Mouse (Mus musculus): ENCODE data around the gene Lmf1. TPM values are rescaled to one million over a fixed set of nuclear protein-coding genes. Genes with fewer than 3 reads are reported as not detected.

Lmf1 gene
- polyA plus RNA-seq, 1 experiment from 2014 or later, result 31.4 TPM

DNA sequence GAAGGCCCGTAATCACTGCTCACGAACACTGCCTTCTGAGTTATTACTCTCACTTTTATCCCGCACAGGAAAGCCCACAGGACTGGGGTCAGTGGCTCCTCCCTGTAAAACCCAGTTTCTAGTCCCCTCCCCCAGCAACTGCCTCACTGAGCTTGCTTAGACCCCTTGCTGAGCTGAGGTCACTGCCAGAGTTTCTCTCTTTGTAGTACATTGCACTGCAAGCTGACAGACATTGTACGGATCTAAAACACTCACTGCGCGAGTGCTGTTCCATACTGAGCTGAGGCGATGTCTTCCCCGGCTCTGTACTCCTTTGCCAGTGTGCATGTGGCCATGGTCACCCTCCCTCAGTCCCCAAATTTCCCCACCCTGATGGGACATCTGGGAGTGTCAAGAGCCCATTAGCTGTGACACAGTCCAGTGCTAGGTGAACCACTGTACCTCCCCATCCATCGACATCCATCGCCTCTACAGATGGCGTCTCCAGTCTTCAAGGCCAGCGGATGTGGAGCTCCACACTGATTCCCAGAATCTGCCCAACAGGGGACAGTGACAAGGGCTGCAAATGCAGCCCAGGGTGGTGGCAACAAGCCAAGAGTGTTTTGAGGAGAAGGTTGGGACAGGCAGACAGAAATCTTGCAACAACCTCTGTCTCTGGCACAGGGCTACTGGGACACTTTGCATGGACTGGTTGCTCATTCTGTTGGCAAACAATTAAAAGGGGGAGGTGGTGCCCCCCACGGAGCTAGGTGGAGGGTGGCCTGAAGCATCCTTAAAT is 64.8 kb downstream of the Lmf1 start:
- Histone ChIP-seq H3K9ac (no peak overlapping the region), H3K27ac (replicated peaks) (no peak overlapping the region), H3K4me1 (peaks cover 21% of the 10 kb centered on the region), H3K27me3 (no peaks in the 10 kb centered on the region), H3K9me3 (replicated peaks) (no peaks in the 10 kb centered on the region), H3K36me3 (peaks cover 8% of the 10 kb centered on the region; the same call in 1 of the 2 replicates), H3K4me2 (replicated peaks) (no peak overlapping the region), H3K4me3 (replicated peaks) (no peak overlapping the region)
- ATAC-seq (ENCODE audit: insufficient number of reproducible peaks, low FRiP score, low TSS enrichment, low read depth), result no peak
- 68% methylated on average over 13 of the region's 13 CpGs for WGBS

DNA sequence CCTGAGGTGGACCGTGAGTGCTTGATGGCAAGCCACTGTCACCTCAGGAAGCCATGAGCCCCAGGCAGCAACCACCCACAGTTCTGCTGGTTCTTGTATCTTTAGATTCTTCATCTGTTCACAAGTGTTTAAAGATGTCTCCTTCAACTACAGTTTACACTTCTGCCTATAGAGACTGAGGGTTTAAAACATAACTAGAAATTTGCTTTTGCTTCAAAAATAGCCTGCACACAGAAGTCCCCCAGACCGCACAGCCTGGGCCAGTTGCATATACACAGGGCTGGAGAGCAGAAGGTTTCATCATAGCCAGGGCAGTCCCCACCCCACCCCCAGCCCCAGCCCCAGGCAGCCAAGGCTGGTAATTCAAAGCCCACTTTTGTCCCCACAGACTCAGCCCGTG is 65.9 kb downstream of the Lmf1 start:
- no peak overlapping the region for H3K9ac ChIP-seq
- H3K4me1 ChIP-seq, result peaks cover 21% of the 10 kb centered on the region
- no peaks in the 10 kb centered on the region for H3K27me3 ChIP-seq
- H3K36me3 ChIP-seq, result peaks cover 8% of the 10 kb centered on the region; the same call in 1 of the 2 replicates
- no peaks in the 10 kb centered on the region for H3K9me3 ChIP-seq (replicated peaks)
- no peak overlapping the region for H3K4me2 ChIP-seq (replicated peaks)
- ATAC-seq (ENCODE audit: insufficient number of reproducible peaks, low FRiP score, low TSS enrichment, low read depth), result no peak
- H3K27ac ChIP-seq (replicated peaks), result 0 out of 2 replicates have a peak overlapping the region, but pooled peaks have one; percentile 1
- 91% methylated on average over 3 of the region's 3 CpGs for WGBS
- no peak overlapping the region for H3K4me3 ChIP-seq (replicated peaks)

DNA sequence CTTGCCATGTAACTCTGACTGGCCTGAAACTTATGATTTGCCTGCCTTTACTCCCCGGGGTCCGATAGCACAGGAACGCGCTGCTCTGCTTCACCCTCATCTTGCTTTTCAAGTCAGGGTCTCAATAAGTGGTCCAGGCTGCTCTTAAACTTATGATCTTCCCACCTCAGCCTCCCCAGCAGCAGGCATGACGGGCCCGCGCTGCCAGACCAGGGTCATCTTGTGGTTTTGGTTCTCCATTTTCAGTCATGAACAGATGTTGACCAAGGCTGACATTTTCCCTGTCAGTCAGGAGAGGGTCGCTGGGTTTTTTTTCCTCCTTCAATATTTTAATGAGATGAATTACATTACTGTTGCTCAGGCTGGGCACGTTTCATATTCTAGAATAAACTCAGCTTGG is 66.8 kb downstream of the Lmf1 start:
- 64% methylated on average over 9 of the region's 9 CpGs for WGBS
- Histone ChIP-seq H3K27me3 (no peaks in the 10 kb centered on the region), H3K9me3 (replicated peaks) (no peaks in the 10 kb centered on the region), H3K4me3 (replicated peaks) (no peak overlapping the region), H3K9ac (no peak overlapping the region), H3K36me3 (peaks cover 8% of the 10 kb centered on the region; the same call in 1 of the 2 replicates), H3K4me1 (peaks cover 21% of the 10 kb centered on the region), H3K4me2 (replicated peaks) (no peak overlapping the region), H3K27ac (replicated peaks) (no peak overlapping the region)
- ATAC-seq (ENCODE audit: insufficient number of reproducible peaks, low FRiP score, low TSS enrichment, low read depth), result no peak

DNA sequence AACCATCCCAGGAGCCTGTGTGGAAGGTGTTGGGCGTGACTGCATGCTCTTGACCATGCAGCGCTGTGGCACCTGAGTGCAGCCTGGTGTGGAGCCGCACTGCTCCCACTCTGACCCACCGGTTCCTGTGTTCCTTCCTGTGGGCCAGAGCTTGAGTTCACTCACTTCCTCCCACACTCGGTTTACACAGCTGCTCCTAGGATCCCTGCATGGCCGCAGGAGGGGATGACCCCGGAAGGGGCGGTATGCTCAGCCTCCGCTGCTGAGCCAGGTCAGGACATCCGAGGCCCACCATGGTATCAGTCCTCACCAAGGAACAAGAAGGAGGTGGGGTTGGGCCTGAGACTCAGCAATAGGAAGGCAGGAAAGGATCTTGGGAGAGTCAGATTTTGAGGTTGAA is 69.0 kb downstream of the Lmf1 start:
- no peak for ATAC-seq (ENCODE audit: insufficient number of reproducible peaks, low FRiP score, low TSS enrichment, low read depth)
- no peak overlapping the region for H3K27ac ChIP-seq (replicated peaks)
- no peaks in the 10 kb centered on the region for H3K27me3 ChIP-seq
- H3K4me3 ChIP-seq (replicated peaks), result no peak overlapping the region
- no peaks in the 10 kb centered on the region for H3K9me3 ChIP-seq (replicated peaks)
- no peak overlapping the region for H3K9ac ChIP-seq
- peaks cover 8% of the 10 kb centered on the region; the same call in 1 of the 2 replicates for H3K36me3 ChIP-seq
- H3K4me2 ChIP-seq (replicated peaks), result no peak overlapping the region
- 79% methylated on average over 10 of the region's 10 CpGs for WGBS
- H3K4me1 ChIP-seq, result peaks cover 14% of the 10 kb centered on the region

DNA sequence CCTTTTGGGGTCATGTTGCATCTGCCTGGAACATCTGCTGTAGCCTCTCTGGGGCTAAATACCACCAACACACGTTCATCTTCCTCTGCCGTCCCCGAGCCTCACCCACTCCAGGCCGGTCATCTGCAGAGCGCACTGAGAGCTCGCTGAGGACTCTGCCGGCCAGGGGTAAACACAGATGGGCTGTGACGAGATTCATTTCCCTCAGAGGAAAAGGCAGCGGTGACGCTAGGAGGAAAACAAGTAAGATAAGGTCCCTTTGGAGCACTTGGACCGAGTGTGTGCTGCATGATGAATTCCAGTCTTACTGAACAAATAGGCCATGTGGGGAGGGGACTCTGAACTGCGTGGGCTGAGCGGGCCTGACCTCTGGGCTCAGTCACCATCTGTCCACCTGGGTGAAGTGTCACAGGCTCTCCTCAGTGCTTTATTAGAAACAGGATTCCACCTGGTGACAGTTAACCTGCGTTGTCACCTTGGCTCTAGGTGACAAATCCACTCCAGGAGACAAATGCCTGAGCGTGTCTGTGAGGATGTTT is 69.9 kb downstream of the Lmf1 start:
- H3K4me1 ChIP-seq, result peaks cover 12% of the 10 kb centered on the region
- H3K27me3 ChIP-seq, result no peaks in the 10 kb centered on the region
- H3K9me3 ChIP-seq (replicated peaks), result no peaks in the 10 kb centered on the region
- no peak overlapping the region for H3K9ac ChIP-seq
- no peak for ATAC-seq (ENCODE audit: insufficient number of reproducible peaks, low FRiP score, low TSS enrichment, low read depth)
- peaks cover 8% of the 10 kb centered on the region; the same call in 1 of the 2 replicates for H3K36me3 ChIP-seq
- H3K4me3 ChIP-seq (replicated peaks), result no peak overlapping the region
- WGBS, result 52% methylated on average over 15 of the region's 15 CpGs
- H3K4me2 ChIP-seq (replicated peaks), result no peak overlapping the region
- H3K27ac ChIP-seq (replicated peaks), result no peak overlapping the region

DNA sequence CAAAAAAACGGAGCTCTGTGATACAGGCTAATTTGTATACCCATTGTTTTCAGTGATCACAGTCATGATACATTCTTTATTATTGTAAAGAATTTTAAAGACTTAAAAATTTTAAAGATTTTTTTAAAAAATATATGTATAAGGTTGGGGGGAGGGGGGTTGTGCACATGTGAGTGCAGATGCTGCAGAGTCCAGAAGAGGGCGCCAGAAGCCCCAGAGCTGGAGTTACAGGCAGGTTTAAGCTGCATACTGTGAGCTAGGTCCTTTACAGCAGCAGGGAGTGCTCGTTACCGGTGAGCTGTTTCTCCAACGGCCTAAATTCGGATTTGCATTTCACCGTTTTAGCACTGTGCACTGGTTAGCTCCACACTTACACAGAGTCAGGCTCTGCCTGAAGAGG is 71.8 kb downstream of the Lmf1 start:
- peaks cover 8% of the 10 kb centered on the region; the same call in 1 of the 2 replicates for H3K36me3 ChIP-seq
- no peak overlapping the region for H3K4me2 ChIP-seq (replicated peaks)
- H3K9me3 ChIP-seq (replicated peaks), result no peaks in the 10 kb centered on the region
- ATAC-seq (ENCODE audit: insufficient number of reproducible peaks, low FRiP score, low TSS enrichment, low read depth), result no peak
- no peak overlapping the region for H3K4me3 ChIP-seq (replicated peaks)
- H3K27ac ChIP-seq (replicated peaks), result no peak overlapping the region
- H3K9ac ChIP-seq, result no peak overlapping the region
- 0 out of 2 replicates have a peak, but pooled peaks cover 1% of the 10 kb centered on the region for H3K4me1 ChIP-seq
- WGBS, result 89% methylated on average over 7 of the region's 7 CpGs
- H3K27me3 ChIP-seq, result no peaks in the 10 kb centered on the region

DNA sequence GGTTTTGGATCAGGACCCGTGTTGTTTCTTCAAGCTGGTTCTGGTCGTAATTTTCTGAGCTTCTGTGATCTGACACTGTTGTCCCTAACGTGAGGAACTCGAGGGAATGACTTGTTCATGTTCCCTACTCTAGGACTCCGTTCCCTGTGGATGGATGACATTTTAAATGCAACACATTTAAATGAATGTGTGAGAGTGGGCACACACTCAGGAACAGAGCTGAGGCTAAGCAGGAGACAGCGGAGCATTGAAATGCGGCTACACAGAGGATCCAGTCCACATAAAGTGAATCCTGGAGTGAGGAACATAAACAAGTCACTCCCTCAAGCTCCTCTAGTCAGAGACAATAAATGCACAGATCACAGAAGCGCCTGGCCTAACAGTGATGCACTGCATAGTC is 73.4 kb downstream of the Lmf1 start:
- no peak overlapping the region for H3K4me2 ChIP-seq (replicated peaks)
- peaks cover 3% of the 10 kb centered on the region; the same call in 1 of the 2 replicates for H3K36me3 ChIP-seq
- ATAC-seq (ENCODE audit: insufficient number of reproducible peaks, low FRiP score, low TSS enrichment, low read depth), result no peak
- H3K9me3 ChIP-seq (replicated peaks), result no peaks in the 10 kb centered on the region
- 87% methylated on average over 8 of the region's 8 CpGs for WGBS
- no peak overlapping the region for H3K9ac ChIP-seq
- no peak overlapping the region for H3K27ac ChIP-seq (replicated peaks)
- H3K4me1 ChIP-seq, result peaks cover 12% of the 10 kb centered on the region; the same call in 1 of the 2 replicates
- no peaks in the 10 kb centered on the region for H3K27me3 ChIP-seq
- no peak overlapping the region for H3K4me3 ChIP-seq (replicated peaks)

DNA sequence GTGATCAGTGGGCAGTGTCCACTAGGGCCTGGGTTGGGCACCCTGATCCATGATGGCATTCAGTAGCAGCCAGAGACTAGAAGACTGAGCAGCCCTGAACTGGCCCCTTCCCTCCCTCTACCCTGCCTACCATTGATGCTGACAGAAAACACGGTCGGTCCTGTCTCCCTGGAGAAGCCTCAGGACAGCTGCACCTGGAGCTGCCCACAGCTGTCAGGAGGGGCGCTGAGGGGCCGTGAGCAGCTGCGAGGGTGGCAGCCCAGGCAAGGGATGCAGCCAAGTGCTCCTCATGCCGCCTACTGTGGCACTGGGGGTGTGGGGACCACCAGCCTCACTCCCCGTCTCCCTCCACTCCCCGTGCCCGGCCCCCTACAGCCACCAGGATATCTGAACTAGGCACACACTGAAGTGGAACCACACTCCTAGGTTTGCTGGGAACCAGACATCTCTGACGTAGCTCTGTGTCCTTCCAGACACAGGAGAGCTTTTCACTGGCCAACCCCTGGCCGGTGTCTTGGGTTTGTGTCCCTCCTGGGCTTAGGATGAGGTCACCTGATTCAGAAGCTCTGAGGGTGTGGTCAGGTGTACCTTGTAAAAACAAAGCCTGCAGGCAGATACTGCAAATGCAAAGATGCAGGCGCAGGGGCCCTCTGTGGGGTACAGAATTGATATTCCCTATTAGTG is 77.4 kb downstream of the Lmf1 start:
- no peak overlapping the region for H3K4me3 ChIP-seq (replicated peaks)
- no peaks in the 10 kb centered on the region for H3K36me3 ChIP-seq
- WGBS, result 63% methylated on average over 12 of the region's 12 CpGs
- peaks cover 12% of the 10 kb centered on the region; the same call in 1 of the 2 replicates for H3K4me1 ChIP-seq
- H3K4me2 ChIP-seq (replicated peaks), result no peak overlapping the region
- H3K9ac ChIP-seq, result no peak overlapping the region
- ATAC-seq (ENCODE audit: insufficient number of reproducible peaks, low FRiP score, low TSS enrichment, low read depth), result peak; percentile 52
- peak overlapping the region; percentile 18 for H3K27ac ChIP-seq (replicated peaks)
- no peaks in the 10 kb centered on the region for H3K27me3 ChIP-seq
- H3K9me3 ChIP-seq (replicated peaks), result no peaks in the 10 kb centered on the region

DNA sequence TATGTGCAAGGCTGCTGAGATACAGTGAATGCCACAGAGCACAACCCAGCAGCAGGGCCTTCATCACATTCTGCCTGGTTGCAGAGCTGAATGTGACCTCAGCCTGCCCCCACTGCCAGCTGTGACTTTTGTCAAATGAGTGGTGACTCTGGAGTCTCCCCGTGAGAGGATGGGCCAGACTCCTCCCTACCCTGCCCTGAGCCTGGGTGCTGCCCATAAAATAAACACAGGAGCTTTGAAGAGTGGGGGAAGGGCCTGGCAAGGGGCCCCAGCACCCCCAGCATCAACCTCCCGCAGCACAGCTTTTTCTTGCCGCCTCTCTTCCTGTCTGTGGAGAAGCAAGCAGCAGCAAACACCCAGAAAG is 77.9 kb downstream of the Lmf1 start:
- no peaks in the 10 kb centered on the region for H3K27me3 ChIP-seq
- no peak overlapping the region for H3K4me2 ChIP-seq (replicated peaks)
- ATAC-seq (ENCODE audit: insufficient number of reproducible peaks, low FRiP score, low TSS enrichment, low read depth), result peak; percentile 53; the same call in 1 of the 2 replicates
- no peaks in the 10 kb centered on the region for H3K36me3 ChIP-seq
- WGBS, result 26% methylated on average over 3 of the region's 3 CpGs
- H3K4me1 ChIP-seq, result peaks cover 12% of the 10 kb centered on the region; the same call in 1 of the 2 replicates
- no peak overlapping the region for H3K4me3 ChIP-seq (replicated peaks)
- H3K27ac ChIP-seq (replicated peaks), result peak overlapping the region; percentile 18
- H3K9ac ChIP-seq, result no peak overlapping the region
- no peaks in the 10 kb centered on the region for H3K9me3 ChIP-seq (replicated peaks)

DNA sequence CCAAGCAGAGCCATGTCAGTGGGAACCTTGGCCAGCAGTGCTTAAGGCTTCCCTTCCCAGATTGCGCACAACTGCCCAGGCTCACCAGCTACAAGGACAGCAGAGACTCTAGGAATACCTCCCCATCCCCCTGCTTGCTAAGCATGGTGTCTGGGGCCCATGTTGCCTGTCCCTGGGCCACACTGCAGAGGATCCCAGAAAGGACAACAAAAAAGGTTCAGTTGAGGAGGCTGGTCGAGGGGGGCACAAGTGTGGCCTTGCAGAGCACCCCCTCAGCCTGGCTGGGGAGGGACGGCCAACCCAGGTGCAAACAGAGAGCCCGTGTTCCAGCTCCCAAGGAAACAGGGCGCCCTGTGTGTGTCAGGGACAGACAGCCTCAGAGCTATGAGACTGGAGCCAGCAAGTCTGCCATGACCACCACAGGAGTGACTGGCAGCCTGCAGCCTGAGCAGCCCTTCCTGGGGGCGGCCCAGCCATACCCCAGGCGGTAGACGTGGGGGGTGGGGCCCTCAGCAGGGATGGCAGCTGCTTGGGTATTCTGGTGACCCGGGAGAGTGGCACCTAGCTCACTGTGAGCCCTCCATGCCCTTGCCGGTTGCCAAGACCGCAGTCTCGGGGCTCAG is 84.4 kb downstream of the Lmf1 start:
- 30% methylated on average over 12 of the region's 12 CpGs for WGBS
- H3K36me3 ChIP-seq, result no peaks in the 10 kb centered on the region
- no peak overlapping the region for H3K4me2 ChIP-seq (replicated peaks)
- no peaks in the 10 kb centered on the region for H3K9me3 ChIP-seq (replicated peaks)
- no peak overlapping the region for H3K4me3 ChIP-seq (replicated peaks)
- H3K4me1 ChIP-seq, result peaks cover 14% of the 10 kb centered on the region
- H3K27me3 ChIP-seq, result no peaks in the 10 kb centered on the region
- peak overlapping the region; percentile 12; the same call in 1 of the 2 replicates for H3K27ac ChIP-seq (replicated peaks)
- ATAC-seq (ENCODE audit: insufficient number of reproducible peaks, low FRiP score, low TSS enrichment, low read depth), result peak; percentile 44; the same call in 1 of the 2 replicates
- H3K9ac ChIP-seq, result no peak overlapping the region

DNA sequence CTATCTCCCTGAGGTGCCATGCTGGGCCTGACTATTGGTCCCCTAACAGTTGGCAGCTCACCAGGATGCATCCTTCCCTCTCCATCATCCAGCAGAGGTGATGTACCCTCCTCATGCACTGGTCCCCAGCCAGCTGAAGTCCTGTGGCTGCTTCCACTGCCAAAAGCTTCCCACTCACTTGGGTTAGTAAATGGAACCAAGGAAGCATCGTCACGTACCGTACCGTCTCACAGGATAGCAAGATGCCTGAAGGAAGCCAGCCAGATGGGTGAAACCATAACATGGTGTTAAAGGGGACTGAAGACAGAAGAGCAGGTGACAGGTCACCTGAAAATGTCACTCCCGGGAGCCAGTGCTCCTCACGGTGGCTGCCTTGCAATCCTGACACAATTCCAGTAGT is 86.6 kb downstream of the Lmf1 start:
- WGBS, result 84% methylated on average over 6 of the region's 6 CpGs

More for the DNA sequence above, 86.6 kb downstream of the Lmf1 start:
- Histone ChIP-seq H3K4me1 (peaks cover 22% of the 10 kb centered on the region), H3K27ac (replicated peaks) (no peak overlapping the region), H3K27me3 (no peaks in the 10 kb centered on the region), H3K9me3 (replicated peaks) (no peaks in the 10 kb centered on the region), H3K4me2 (replicated peaks) (no peak overlapping the region), H3K36me3 (no peaks in the 10 kb centered on the region), H3K4me3 (replicated peaks) (no peak overlapping the region), H3K9ac (no peak overlapping the region)
- ATAC-seq (ENCODE audit: insufficient number of reproducible peaks, low FRiP score, low TSS enrichment, low read depth), result no peak

Measured in embryonic facial prominence, embryonic 15.5 days (tissue).